Mouse (Mus musculus): Measurements from ENCODE around the gene Agpat1. TPM values are rescaled to one million over a fixed set of nuclear protein-coding genes. Genes with fewer than 3 reads are reported as not detected.

Gene Agpat1
- polyA plus RNA-seq (2017; shearing (Covaris generic)) = 10 to 100 TPM; 14.5 to 20.8 (median 19.4) TPM

DNA sequence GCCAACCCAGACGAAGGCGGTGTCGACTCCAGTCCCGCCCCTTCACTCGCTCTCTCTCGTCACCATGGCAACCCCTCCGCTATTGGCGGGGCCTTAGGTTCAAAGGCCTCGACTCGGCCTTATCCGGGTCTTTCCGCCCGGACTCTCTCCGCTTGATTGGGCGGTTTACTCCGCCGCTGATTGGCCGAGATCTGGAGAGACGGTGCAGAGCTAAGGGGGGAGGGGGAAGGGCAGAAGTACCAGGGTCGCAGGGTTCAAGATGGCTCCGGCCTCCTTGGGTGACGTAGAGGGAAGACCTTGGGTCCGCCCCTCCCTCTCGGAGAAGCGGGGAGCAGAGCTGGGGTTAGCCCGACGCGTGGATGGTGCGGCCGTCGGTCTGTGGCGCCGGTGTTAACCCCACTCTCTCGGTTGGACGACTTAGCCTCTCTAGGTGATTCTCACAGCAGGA, at the start of gene Agpat1:
Gene Agpat1, plus strand, starts transcription at position 202 of the 448 bp plus-strand sequence.
- peak; percentile 71 for ATAC-seq

DNA sequence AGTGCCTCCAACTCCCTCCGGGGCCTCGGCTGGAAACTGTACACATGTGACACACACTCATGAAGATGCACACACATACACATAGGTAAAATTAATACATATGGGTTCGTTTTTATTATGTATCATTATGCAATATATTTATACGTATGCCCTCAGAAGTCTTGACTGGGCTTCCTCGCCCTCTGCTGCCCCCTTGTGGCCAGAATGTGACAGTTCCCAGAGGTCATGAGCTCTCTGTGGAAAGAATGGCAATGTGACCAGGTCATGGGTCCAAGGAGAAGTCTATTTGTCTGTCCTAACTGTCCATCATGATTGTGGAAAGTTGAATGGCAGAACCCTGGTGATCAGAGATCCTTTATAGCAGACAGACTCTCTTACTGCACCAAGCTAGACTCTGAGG, 48.6 kb upstream of the Agpat1 start:
- peak; percentile 46 for ATAC-seq

GRCm38 (mm10) chr17:34556406-34556805, 47.7 kb upstream of the Agpat1 start:
- no peak for ATAC-seq

GRCm38 (mm10) chr17:34557411-34557810, 46.7 kb upstream of the Agpat1 start:
- no peak for ATAC-seq

GRCm38 (mm10) chr17:34559116-34559515, 44.9 kb upstream of the Agpat1 start:
- no peak for ATAC-seq

DNA sequence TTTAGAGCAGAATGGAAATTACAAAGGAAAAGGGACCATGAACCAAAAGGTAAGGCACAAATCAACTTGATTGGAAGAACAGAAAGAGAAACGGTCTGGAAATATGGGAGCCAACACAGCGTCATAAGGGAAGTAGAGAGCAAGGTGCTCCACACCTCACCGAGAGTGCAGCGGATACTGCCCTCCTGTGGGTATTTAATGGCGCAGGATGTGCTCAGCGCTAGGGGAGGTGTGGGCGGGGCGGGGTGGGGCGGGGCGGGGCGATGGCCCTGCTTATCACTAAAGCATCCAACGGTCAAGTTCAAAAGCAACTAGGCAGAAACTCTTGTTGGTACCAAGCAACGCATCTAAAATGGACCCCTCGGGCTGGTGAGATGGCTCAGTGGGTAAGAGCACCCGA, 44.2 kb upstream of the Agpat1 start:
- peak; percentile 54 for ATAC-seq

- ATAC-seq = no peak
Measured at GRCm38 (mm10) chr17:34560438-34560837, 43.6 kb upstream of the Agpat1 start.

DNA sequence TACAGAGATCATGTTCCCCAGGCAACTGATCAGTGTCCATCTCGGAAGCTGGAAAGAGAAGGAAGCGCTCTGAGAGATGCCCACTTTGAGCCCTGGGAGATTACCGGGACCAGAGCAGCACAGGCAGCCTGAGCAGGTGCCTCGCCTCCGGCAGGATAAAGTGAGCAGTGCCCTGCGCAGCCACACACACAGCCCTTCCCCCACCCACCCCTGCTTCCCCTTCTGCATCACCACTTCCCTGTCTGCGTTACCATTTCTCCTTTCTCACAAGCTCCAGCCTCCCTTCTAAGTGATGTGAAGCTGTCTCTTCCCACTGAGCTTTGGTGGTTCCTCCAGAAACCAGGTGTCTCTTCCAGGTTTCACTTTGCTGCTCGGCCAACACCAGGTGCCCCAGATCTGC, 42.9 kb upstream of the Agpat1 start:
- no peak for ATAC-seq

GRCm38 (mm10) chr17:34562595-34562994, 41.5 kb upstream of the Agpat1 start:
- ATAC-seq = no peak

DNA sequence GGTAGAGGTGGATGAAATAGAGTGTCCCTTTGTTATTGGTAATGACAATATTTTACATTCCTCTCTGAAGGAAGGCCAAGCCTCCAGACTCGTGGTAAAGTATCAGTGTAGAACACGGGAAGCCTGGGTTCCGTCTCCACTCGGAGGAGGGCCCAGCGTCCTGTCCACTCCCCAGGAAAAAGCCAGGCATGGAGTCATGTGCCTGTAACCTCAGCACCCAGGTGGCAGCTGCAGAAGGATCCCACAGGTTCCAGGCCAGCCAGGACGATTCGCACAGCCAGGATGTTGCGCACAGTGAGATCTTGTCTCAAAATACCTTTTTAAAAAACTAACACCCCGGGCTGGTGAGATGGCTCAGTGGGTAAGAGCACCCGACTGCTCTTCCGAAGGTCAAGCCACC, 40.7 kb upstream of the Agpat1 start:
- ATAC-seq = no peak

- ATAC-seq = no peak
Measured at GRCm38 (mm10) chr17:34564003-34564421, 40.0 kb upstream of the Agpat1 start, which contains the start of gene Notch4. Gene Notch4 (plus strand): TSS chr17:34564268.

DNA sequence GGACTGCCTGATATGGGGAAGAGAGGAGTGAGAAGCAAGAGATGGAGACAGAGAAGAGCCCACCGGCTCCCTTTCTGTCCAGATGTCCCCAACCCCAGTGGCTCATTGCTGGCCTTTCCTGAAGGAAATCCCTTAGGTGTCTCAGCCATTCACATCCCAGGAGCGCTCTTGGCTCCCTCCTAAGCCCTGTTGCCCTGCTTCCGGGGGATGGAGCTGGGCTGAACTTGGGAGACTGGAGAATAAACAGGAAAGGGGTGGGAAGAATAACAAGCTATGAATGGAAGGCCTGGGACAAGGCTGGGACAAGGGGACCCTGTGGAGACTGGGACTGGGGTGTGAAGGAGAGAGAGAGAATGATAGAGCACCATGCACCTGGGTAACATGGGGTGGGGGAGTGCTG, 39.3 kb upstream of the Agpat1 start:
- ATAC-seq = no peak

DNA sequence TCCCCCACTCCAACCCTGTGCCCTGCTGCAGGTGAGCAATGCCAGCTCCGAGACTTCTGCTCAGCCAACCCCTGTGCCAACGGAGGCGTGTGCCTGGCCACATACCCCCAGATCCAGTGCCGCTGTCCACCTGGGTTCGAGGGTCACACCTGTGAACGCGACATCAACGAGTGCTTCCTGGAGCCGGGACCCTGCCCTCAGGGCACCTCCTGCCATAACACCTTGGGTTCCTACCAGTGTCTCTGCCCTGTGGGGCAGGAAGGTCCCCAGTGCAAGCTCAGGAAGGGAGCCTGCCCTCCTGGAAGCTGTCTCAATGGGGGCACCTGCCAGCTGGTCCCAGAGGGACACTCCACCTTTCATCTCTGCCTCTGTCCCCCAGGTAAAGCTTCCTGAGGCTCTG, 36.8 kb upstream of the Agpat1 start:
- no peak for ATAC-seq

DNA sequence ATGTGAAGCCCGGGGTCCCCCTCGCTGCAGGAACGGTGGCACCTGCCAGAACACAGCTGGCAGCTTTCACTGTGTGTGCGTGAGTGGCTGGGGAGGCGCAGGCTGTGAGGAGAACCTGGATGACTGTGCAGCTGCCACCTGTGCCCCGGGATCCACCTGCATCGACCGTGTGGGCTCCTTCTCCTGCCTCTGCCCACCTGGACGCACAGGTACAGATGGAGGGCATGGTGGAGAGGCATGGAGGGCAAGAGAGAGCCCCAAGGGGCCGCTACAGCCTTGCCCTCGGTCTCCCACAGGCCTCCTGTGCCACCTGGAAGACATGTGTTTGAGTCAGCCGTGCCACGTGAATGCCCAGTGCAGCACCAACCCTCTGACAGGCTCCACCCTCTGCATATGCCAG, 35.6 kb upstream of the Agpat1 start:
- no peak for ATAC-seq

- no peak for ATAC-seq
Measured at GRCm38 (mm10) chr17:34569919-34570318, 34.1 kb upstream of the Agpat1 start.

- ATAC-seq = no peak
Measured at GRCm38 (mm10) chr17:34571875-34572274, 32.2 kb upstream of the Agpat1 start.

DNA sequence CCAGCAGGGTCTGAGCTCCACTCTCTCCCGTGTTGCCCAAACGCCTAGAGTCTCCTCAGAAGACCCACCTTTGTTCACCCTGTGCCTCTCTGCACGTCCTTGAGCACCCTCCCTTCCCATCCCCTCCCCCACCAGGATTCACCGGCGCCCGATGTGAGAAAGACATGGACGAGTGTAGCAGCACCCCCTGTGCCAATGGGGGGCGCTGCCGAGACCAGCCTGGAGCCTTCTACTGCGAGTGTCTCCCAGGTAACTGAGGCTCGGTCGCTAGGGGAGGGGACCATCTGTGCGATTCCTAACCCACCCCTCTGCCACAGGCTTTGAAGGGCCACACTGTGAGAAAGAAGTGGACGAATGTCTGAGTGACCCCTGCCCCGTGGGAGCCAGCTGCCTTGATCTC, 31.7 kb upstream of the Agpat1 start:
- ATAC-seq = no peak

- no peak for ATAC-seq
Measured at GRCm38 (mm10) chr17:34576577-34576976, 27.5 kb upstream of the Agpat1 start.

DNA sequence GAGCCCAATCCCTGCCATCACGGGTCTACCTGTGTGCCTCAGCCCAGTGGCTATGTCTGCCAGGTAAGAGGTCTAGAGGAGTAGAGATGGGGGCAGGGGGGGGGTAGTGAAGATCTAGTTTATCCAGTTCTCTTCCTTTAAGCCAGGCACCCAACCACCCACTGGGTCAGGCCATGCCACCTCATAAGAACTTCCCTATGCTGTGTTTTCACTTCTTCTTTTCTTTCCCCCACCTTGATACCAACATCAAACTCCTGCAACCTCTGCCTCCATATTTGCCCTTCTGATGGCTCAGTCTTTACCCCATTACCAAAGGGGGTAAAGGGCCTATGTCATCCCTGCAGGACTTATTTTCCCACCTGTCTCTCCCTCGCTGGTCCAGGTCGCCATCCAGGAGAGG, 26.0 kb upstream of the Agpat1 start:
- no peak for ATAC-seq

DNA sequence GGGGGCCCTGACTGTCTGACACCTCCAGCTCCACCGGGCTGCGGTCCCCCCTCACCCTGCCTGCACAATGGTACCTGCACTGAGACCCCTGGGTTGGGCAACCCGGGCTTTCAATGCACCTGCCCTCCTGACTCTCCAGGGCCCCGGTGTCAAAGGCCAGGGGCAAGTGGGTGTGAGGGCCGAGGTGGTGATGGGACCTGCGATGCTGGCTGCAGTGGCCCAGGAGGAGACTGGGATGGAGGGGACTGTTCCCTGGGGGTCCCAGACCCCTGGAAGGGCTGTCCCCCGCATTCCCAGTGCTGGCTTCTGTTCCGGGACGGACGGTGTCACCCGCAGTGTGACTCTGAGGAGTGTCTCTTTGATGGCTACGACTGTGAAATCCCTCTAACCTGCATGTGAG, 21.5 kb upstream of the Agpat1 start:
- ATAC-seq = no peak

DNA sequence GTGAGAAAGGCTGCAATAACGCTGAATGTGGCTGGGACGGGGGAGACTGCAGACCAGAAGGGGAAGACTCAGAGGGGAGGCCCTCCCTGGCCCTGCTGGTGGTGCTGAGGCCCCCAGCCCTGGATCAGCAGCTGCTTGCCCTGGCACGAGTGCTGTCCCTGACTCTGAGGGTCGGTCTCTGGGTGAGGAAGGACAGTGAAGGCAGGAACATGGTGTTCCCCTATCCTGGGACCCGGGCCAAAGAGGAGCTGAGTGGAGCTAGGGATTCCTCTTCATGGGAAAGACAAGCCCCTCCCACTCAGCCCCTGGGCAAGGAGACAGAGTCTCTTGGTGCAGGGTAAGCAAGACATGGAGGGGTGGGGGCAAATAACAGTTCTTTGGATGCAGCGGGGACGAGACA, 20.7 kb upstream of the Agpat1 start:
- no peak for ATAC-seq

GRCm38 (mm10) chr17:34583819-34584218, 20.2 kb upstream of the Agpat1 start:
- no peak for ATAC-seq

DNA sequence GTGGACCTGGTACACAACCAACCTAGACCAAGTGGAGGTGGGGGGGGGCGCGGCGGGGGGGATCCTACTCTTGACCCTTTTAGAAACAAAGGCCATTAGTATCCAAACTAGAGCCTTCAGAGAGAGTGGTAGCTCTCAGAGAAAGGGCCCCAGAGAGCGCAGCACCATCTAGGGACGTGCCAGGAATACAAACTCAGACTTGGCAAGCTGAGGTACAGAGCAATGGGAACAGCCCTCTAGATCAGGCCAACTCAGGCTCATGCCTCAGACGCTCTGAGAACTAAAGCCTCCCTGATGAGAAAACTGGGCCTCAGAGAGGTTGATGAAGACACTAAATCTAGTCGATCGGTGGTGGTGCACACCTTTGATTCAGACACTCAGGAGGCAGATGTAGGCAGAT, 18.9 kb upstream of the Agpat1 start:
- ATAC-seq = no peak

- no peak for ATAC-seq
Measured at GRCm38 (mm10) chr17:34585877-34586771, 17.9 kb upstream of the Agpat1 start.

Data from inflammation-experienced regulatory T-cells, adult 6 months (primary cell).